Mouse (Mus musculus): ENCODE results near the gene Zfp518b.
A peak's percentile ranks its signal among the peaks of the same experiment; 100 is the strongest.

Gene Zfp518b

DNA sequence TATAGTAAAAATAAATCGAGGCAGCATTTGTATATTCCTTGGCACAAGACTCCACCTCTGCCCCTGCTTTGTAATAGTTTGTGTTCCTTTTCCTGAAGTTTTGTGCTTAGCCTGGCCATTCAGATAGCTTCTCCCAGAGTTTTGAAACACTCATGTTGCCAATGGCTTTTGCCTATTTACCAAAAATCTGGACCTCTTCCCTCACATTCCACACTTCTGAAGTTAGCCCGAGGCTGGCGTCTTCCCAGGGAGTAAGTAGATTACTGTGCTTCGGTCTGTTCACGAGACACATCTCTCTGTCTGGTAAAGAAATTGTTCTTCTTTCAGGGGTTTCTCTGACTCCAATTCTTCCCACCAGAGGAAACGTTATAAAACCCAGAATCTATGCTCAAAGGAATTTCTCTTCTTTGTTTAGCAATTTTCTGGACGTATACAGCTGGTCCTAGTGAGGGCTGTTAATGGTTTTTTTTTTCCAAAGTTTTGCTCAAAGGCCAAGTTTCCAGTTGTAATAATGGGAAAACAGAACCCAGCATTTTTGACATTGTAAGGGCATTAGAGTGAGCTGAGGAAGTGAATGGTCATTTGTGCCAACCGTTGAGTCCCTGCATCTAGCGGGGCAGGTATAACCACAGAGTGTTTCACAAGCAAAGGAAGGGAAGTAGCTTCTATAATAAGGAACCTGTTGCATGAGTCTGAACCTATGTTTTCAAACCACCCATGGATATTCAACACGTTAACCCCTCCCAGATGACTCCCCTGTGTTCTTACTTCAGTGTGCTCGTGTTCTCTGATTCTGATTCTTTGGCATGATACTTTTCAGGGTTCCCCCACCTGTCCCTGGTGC is 50.1 kb downstream of the Zfp518b start:
- DNase-seq (ENCODE audit: low read depth in 1 of 2, low spot score in 2 of 2), result no peak

GRCm38 (mm10) chr5:38632463-38633449 is 51.9 kb downstream of the Zfp518b start:
- peak; percentile 8 to 14 for DNase-seq (ENCODE audit: low read depth in 1 of 2, low spot score in 2 of 2)

GRCm38 (mm10) chr5:38628023-38628422 is 56.6 kb downstream of the Zfp518b start:
- no peak for DNase-seq (ENCODE audit: low read depth in 1 of 2, low spot score in 2 of 2)

GRCm38 (mm10) chr5:38626883-38627282 is 57.7 kb downstream of the Zfp518b start:
- DNase-seq (ENCODE audit: low read depth in 1 of 2, low spot score in 2 of 2), result no peak

DNA sequence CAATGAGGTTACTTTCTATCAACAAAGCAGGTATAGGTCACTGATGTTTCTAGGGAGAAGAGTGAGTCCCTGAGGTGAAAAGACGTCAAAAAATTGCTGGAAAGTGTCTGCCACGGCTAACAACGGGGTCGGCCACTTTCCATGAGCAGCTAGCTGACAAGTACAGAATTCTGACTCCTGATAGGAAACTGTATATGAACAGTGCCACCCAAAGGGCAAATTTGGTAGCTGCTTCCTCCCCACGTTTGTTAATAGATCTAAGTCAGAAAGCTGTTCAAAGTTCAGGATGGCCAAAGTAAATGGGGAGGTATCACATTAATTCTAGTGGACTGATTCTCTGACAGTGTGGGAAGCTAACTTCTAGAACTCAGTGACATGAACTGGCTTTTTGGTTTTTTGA is 63.8 kb downstream of the Zfp518b start:
- no peak for DNase-seq (ENCODE audit: low read depth in 1 of 2, low spot score in 2 of 2)

GRCm38 (mm10) chr5:38618908-38619307 is 65.7 kb downstream of the Zfp518b start:
- DNase-seq (ENCODE audit: low read depth in 1 of 2, low spot score in 2 of 2), result no peak

Data from monocyte, adult 2 months (primary cell).